Mouse (Mus musculus): Measurements from ENCODE around the gene Psg27. TPM values are rescaled to one million over a fixed set of nuclear protein-coding genes. Genes with fewer than 3 reads are reported as not detected.
"Not testable (repeated sequence)": the region's sequence is repeated elsewhere in the genome, so short reads cannot be mapped to it uniquely, and the experiment has no call there.

Gene Psg27
- not detected for total RNA-seq (2021)
- long read RNA-seq, experiment 1, result 0 reads
- long read RNA-seq, experiment 2, result 0 reads

DNA sequence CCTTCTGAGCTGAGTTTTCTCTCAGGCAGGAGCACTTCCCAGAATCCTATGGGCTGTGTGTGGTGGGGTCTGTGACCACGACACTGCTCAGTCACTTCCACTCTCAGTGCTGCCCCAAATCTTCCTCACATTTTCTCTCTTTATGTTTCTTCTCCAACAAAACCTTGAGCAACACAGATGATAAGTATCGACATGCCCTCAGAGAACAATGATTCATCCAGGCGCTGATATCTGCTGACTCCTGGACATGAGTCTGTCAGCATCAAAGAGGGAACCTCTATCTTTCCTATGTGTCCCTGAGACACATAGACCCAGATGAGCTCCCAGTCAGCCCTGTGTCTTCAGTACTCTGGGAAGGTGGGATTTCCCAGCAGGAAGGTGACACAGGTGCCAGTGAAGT is at the start of gene Psg27:
Gene Psg27 (minus strand): TSS at position 101 of the 400 bp plus-strand sequence.
- no peak for DNase-seq (ENCODE audit: low spot score in 2 of 2)

DNA sequence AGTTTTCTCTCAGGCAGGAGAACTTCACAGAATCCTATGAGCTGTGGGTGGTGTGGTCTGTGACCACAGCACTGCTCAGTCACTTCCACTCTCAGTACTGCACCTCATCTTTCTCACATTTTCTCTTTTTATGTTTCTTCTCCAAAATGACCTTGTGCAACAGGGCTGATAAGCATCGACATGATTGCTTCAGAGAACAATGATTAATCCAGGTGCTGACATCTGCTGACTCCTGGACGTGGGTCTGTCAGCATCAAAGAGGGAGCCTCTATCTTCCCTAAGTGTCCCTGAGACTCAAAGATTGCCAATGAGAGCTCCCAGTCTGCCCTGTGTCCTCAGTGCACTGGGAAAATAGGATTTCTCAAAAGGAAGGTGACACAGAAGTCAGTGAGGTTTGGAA is 49.3 kb upstream of the Psg27 start, which contains the start of gene Psg23:
Gene Psg23 (minus strand): TSS at position 101 of the 400 bp plus-strand sequence.
- DNase-seq (ENCODE audit: low spot score in 2 of 2), result not testable (repeated sequence)

DNA sequence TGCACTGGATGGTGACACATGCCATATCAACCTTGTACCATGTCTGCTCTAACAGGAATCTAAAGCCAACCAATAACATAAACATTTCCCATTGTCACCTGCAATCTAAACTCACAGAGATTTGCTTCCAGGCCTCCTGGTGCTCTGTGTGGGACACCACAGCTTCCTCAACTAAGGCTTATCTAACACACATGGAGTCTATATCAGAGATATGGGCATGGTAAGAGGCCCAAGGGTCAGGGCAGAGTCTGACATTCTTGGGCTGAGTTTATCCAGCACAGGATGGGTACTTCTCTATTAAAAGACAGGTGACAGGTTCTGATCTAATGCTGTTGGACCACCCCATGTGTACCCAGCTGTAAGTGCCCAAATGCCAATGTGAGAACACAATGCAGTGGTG is 7.3 kb downstream of the Psg27 start:
- no peak for DNase-seq (ENCODE audit: low spot score in 2 of 2)

DNA sequence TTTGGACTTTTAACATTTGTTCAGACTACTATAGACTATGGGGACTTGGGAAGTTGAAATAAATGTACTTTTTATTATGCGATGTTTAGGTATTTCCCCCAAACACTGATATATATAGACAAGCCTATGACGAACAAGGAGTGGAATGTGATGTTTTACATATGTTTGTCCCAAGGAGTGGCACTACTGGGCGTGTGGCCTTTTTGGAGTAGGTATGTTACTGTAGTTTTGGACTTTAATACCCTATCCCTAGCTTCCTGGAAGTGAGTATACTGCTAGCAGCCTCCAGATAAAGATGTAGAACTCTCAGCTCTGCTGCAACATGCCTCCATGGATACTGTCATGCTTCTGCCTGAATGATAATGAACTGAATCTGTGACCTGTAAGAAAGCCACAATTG is 11.4 kb downstream of the Psg27 start:
- DNase-seq (ENCODE audit: low spot score in 2 of 2), result not testable (repeated sequence)

DNA sequence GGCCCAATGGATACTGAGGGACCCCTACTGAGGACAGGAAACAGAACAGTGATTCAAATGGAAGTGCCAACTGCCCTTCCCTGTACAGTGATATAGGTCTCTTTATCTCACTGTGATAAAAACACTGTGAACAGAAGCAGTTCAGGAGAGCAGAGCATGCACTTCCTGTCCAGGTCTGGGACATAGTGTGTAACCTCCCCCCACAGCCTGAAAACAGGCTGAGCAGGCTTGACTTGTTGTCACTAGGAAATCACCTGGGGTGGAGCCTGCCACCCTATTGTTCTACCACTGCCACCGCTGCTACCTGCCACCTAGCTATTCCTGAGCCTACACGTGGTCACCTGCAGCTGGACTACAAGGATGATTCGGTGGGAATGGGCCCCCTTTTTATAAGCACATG is 33.7 kb downstream of the Psg27 start:
- DNase-seq (ENCODE audit: low spot score in 2 of 2), result no peak

DNA sequence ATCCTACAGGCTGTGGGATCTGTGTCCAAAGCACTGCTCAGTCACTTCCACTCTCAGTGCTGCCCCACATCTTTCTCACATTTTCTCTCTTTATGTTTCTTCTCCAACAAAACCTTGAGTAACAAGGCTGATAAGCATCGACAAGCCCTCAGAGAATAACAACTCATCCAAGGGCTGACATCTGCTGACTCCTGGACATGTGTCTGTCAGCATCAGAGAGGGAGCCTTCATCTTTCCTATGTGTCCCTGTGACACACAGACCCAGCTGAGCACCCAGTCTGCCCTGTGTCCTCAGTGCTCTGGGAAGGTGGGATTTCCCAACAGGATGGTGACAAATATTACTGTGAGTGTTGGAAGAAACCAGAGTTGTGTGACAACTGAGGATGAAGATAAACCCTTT is 34.9 kb downstream of the Psg27 start, which contains the start of gene Psg25:
Gene Psg25 (minus strand): TSS at position 101 of the 400 bp plus-strand sequence.
- no peak for DNase-seq (ENCODE audit: low spot score in 2 of 2)

DNA sequence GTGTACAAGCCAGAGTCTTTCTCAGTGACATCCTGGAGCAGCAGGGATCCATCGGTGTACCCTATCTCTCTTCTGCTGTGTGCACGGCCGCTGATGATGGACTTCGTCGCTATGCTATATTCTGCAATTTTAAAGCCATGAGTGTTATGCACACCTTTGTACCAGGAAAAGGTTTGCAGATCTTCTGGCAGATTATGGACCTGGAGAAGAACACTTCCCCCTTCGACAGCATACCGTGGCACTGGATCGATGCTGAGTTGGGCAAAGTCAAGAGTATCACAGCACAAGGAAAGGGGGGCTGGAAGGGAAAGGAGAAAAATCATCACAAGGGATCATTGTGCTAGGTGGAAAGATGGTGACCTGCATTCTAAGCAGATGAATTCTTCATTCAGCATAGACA is 42.4 kb downstream of the Psg27 start:
- no peak for DNase-seq (ENCODE audit: low spot score in 2 of 2)

DNA sequence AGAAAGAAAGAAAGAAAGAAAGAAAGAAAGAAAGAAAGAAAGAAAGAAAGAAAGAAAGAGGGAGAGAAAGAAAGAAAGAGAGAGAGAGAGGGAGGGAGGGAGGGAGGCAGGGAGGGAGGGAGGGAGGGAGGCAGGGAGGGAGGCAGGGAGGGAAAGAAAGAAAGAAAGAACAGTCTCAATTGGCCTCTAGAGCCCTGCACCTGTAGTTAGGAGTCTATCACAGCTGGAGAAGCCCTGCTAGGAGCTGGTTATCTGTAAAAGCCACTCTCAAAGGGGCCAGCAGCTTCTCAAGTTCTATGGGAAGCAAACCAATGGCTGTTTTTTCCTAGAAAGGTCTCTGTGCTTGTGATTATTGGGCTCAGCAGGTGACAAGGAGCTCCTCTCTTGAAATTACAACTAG is 54.3 kb downstream of the Psg27 start:
- DNase-seq (ENCODE audit: low spot score in 2 of 2), result not testable (repeated sequence)

DNA sequence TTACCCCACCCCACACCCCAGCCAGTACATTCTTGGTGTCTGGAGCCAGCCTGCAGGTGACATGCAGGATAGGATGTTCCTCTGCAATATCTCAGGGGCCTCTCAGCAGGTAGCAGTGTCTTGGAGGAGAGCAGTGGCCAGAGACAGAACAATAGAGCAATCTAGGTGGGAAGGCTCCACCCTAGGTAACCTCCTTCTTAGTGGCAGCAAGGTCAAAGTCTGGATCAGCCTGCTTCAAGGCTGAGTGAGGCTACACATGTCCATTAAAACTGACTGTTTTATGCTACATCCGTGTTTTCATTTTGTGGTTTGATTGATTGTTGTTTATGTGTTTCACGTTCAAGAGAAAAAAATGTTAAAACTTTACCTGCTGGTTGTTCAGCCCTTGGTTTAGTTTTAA is 54.7 kb downstream of the Psg27 start:
- DNase-seq (ENCODE audit: low spot score in 2 of 2), result not testable (repeated sequence)

DNA sequence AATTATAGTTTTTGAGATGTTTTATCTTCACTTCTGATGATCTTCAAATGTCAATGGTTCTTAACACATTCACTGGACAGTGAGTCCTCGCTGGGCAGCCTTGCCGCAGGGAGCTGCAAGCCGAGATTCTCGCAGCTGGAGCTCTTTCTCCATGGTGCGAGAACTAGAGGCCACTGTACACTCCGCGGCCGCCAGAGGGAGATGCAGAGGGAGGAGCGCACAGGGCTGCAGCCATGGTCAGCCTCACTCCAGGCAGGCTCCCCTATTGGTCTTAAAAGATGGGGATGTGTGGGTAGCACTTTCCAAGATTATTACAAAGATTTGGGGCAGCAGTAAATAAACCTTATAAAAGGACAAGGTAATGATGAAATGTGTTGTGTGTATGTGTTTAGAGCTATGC is 55.6 kb downstream of the Psg27 start:
- no peak for DNase-seq (ENCODE audit: low spot score in 2 of 2)

Other genes with a start within 250 kb of the Psg27 start
- not detected for gene Psg18, start 212.3 kb downstream of the Psg27 start, total RNA-seq (2021)
- gene Psg28, start 135.3 kb downstream of the Psg27 start, total RNA-seq (2021), result not detected
- gene Psg26, start 83.1 kb downstream of the Psg27 start, total RNA-seq (2021), result not detected
- gene Psg25, start 35.0 kb downstream of the Psg27 start, total RNA-seq (2021), result not detected
- not detected for gene Psg23, start 49.2 kb upstream of the Psg27 start, total RNA-seq (2021)
- not detected for gene Psg21, start 89.4 kb upstream of the Psg27 start, total RNA-seq (2021)
- gene Psg20, start 118.9 kb upstream of the Psg27 start, total RNA-seq (2021), result not detected
- gene Psg22, start 150.8 kb upstream of the Psg27 start, total RNA-seq (2021), result not detected
- not detected for gene Psg19, start 231.2 kb upstream of the Psg27 start, total RNA-seq (2021)